Comparison of ENCODE assay signal across 8 mouse cellular contexts in the genomic region with DNA sequence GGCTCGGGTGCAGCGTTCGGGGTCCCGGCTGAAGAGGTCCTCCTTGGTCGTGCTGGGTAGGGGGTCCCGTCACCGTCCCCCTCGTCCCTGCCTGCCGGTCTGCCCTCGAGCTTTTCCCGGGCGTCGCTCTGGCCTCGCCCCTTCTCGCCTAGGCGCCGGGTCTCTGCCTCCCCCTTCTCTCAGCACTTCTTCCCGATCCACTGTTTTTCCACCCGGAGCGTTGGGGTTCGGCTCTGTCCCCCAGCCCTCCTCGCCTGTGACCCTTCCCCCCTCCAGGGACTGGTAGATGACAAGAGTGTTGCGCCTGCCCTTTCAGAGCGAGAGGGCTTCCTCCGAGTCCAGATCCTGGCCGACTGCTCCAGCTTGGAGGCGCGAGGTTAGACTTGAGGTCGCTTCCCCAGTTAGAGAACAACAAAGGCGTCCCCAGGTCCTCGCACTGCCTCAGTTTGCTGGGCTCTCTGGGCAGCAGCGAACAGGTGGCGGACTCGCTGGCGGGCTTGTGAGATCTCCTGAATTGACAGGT. TPM values are rescaled to one million over a fixed set of nuclear protein-coding genes. Genes with fewer than 3 reads are reported as not detected.
DNase-seq lines count a peak whose midpoint lies in the region; ATAC-seq and TF ChIP-seq lines count a peak whose summit lies in the region.

No protein-coding gene starts in this region.

- H3K4me2 ChIP-seq in embryonic facial prominence, embryonic 14.5 days (ENCODE audit: low read depth, low read length): peak overlapping the region; percentile 70
- peak overlapping the region; percentile 79 for H3K4me2 ChIP-seq in intestine, embryonic 14.5 days (ENCODE audit: low read length)

- POLR2A ChIA-PET in Patski (lab: Charles Lee): no interaction called here

- peak; percentile 12 for DNase-seq in left cerebral cortex, postnatal 4 days
- DNase-seq in left cerebral cortex, adult 8-10 months (ENCODE audit: low spot score in 2 of 2): no peak
- no peak for DNase-seq in Patski (ENCODE audit: low read depth, low spot score)
- peak; percentile 16 for DNase-seq in embryonic facial prominence, embryonic 14.5 days (ENCODE audit: low spot score)
- DNase-seq in intestine, embryonic 14.5 days (ENCODE audit: low spot score): no peak
- no peak for DNase-seq in layer of hippocampus, adult 11-12 months (ENCODE audit: low spot score)

- peak overlapping the region; percentile 86 for H3K27ac ChIP-seq in embryonic facial prominence, embryonic 14.5 days (replicated peaks; ENCODE audit: low read depth, low read length)
- H3K27ac ChIP-seq in intestine, embryonic 14.5 days (ENCODE audit: low read depth): peak overlapping the region; percentile 77

- in situ Hi-C loops in Patski (cut with MboI; ENCODE audit: low pct_unique_long_range_greater_than_20kb): loop anchor here (5.0 kb wide), 1 partner anchor 92 kb away; no protein-coding TSS in a partner anchor

- H3K4me1 ChIP-seq in embryonic facial prominence, embryonic 14.5 days (ENCODE audit: control insufficient read depth, insufficient read depth, low read length): peaks cover 3% of the 10 kb centered on the region; the same call in 1 of the 2 replicates
- no peaks in the 10 kb centered on the region for H3K4me1 ChIP-seq in intestine, embryonic 14.5 days (replicated peaks; ENCODE audit: control insufficient read depth, insufficient read depth, low read length)
- peaks cover 32% of the 10 kb centered on the region for H3K4me1 ChIP-seq in megakaryocyte, embryonic 14.5 days

- H3K9me3 ChIP-seq in embryonic facial prominence, embryonic 14.5 days (ENCODE audit: control insufficient read depth, low read length): no peaks in the 10 kb centered on the region
- no peaks in the 10 kb centered on the region for H3K9me3 ChIP-seq in intestine, embryonic 14.5 days (ENCODE audit: control insufficient read depth, low read length)
- no peaks in the 10 kb centered on the region for H3K9me3 ChIP-seq in megakaryocyte, embryonic 14.5 days

- peak overlapping the region; percentile 87 for H3K9ac ChIP-seq in embryonic facial prominence, embryonic 14.5 days (ENCODE audit: low read depth, low read length)
- peak overlapping the region; percentile 89 for H3K9ac ChIP-seq in intestine, embryonic 14.5 days (ENCODE audit: low read length)

- peak; percentile 60 for ATAC-seq in Patski
- peak; percentile 34; the same call in 1 of the 2 replicates for ATAC-seq in embryonic facial prominence, embryonic 14.5 days (ENCODE audit: low read depth)
- peak; percentile 50; the same call in 1 of the 2 replicates for ATAC-seq in intestine, embryonic 14.5 days (replicated peaks; ENCODE audit: low FRiP score, low TSS enrichment, low read depth)
- ATAC-seq in inflammation-experienced regulatory T-cells, adult 6 months: no peak

- no peak for TF ChIP-seq CTCF in Patski (IDR thresholded peaks at IDR 0.05)

- H3K4me3 ChIP-seq in embryonic facial prominence, embryonic 14.5 days (ENCODE audit: low read depth, low read length): peak overlapping the region; percentile 84
- H3K4me3 ChIP-seq in intestine, embryonic 14.5 days (ENCODE audit: low read depth, low read length): peak overlapping the region; percentile 96
- peak overlapping the region; percentile 98 for H3K4me3 ChIP-seq in megakaryocyte, embryonic 14.5 days (replicated peaks)

- no peaks in the 10 kb centered on the region for H3K27me3 ChIP-seq in Patski
- H3K27me3 ChIP-seq in embryonic facial prominence, embryonic 14.5 days (replicated peaks; ENCODE audit: control insufficient read depth, insufficient read depth, low read length): no peaks in the 10 kb centered on the region
- H3K27me3 ChIP-seq in intestine, embryonic 14.5 days (replicated peaks; ENCODE audit: control insufficient read depth, insufficient read depth, low read length): no peaks in the 10 kb centered on the region
- H3K27me3 ChIP-seq in megakaryocyte, embryonic 14.5 days (replicated peaks): no peaks in the 10 kb centered on the region

- CTCF ChIA-PET in Patski (lab: Charles Lee): no interaction called here

- WGBS in embryonic facial prominence, embryonic 14.5 days: 1% methylated on average over 27 of the region's 35 CpGs
- under 1% methylated on average over 34 of the region's 35 CpGs for WGBS in intestine, embryonic 14.5 days

- intact Hi-C loops in left cerebral cortex, postnatal 4 days (cut with DNase I): loop anchor here (5.0 kb wide), 1 partner anchor 87 kb away; no protein-coding TSS in a partner anchor

- H3K36me3 ChIP-seq in embryonic facial prominence, embryonic 14.5 days (ENCODE audit: control insufficient read depth, insufficient read depth, low read length): 0 out of 2 replicates have a peak, but pooled peaks cover 7% of the 10 kb centered on the region
- peaks cover 7% of the 10 kb centered on the region; the same call in 1 of the 2 replicates for H3K36me3 ChIP-seq in intestine, embryonic 14.5 days (ENCODE audit: control insufficient read depth, insufficient read depth, low read length)
- peaks cover 41% of the 10 kb centered on the region for H3K36me3 ChIP-seq in megakaryocyte, embryonic 14.5 days (replicated peaks; ENCODE audit: low read length)

RNA-seq across cellular contexts. Expression of a gene that starts 0.5 kb away (rescaled TPM):
- total RNA-seq in left cerebral cortex, postnatal 4 days (2021): 10 to 100 TPM; 24.5 to 25.7 TPM
- total RNA-seq in left cerebral cortex, adult 8-10 months (2022): 10 to 100 TPM; 29.2 to 36.5 (median 32.4) TPM
- polyA plus RNA-seq in Patski (2021): 17.6 TPM
- 25.1 and 25.5 TPM in 2 replicates for polyA plus RNA-seq in embryonic facial prominence, embryonic 14.5 days (2014; fragmentation: Nextera tagmentation; extraction: Ambion mirVana)
- 27.0 and 28.1 TPM in 2 replicates for polyA plus RNA-seq in intestine, embryonic 14.5 days (2014; fragmentation: Nextera tagmentation; extraction: Ambion mirVana)
- polyA plus RNA-seq in megakaryocyte, embryonic 14.5 days (2012; ENCODE audit: insufficient read depth, low replicate concordance): 2.0 and 2.9 TPM in 2 replicates
- 10 to 100 TPM; 29.4 to 32.5 (median 32.1) TPM for polyA plus RNA-seq in inflammation-experienced regulatory T-cells, adult 6 months (2017; shearing (Covaris generic))

Comparison
In these comparisons a context has a peak if more than half of its experiments do, and no peak if none do; other contexts are left out.
1. DNase-seq: peak in left cerebral cortex, postnatal 4 days (single experiment) and embryonic facial prominence, embryonic 14.5 days (single experiment); none in left cerebral cortex, adult 8-10 months (0 of 2), Patski (single experiment), intestine, embryonic 14.5 days (single experiment) and layer of hippocampus, adult 11-12 months (single experiment).
2. Peak in every context shown above with its lines, with median percentiles within 50 percentile points of each other: H3K4me3 ChIP-seq.